Mouse (Mus musculus): ENCODE data around the gene Pde1a. TPM values are rescaled to one million over a fixed set of nuclear protein-coding genes. Genes with fewer than 3 reads are reported as not detected.
"Not testable (repeated sequence)": the region's sequence is repeated elsewhere in the genome, so short reads cannot be mapped to it uniquely, and the experiment has no call there.

Pde1a gene
- total RNA-seq, 2 experiments from 2014 or later = 7.8 to 8.3 TPM

- no peak for DNase-seq
- intact Hi-C loops (cut with DNase I) = no loop called here
Observed at GRCm38 (mm10) chr2:79856874-79857273, 272.4 kb downstream of the Pde1a start.

DNA sequence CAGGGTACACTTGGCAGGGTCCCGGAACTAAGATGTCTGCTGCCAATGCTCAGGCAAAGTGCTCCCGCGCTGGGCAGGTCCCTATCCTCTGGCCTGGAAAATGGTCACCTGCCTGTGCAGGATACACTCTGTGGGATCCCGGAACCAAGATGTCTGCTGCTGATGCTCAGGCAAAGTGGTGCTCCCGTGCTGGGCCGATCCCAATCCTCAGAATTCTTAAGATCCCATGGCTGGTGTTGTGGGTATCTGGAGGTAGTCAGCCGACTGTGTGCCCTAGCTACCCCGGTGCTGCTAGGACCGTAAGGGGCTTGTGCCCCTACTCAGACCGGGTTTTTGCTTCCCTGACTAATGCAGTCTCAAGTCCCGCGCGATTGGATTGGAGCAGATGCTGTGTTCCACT is 281.9 kb downstream of the Pde1a start:
- DNase-seq; intact Hi-C loops (cut with DNase I): not testable (repeated sequence)

GRCm38 (mm10) chr2:79839513-79839912 is 289.7 kb downstream of the Pde1a start:
- no peak for DNase-seq
- intact Hi-C loops (cut with DNase I) = no loop called here

DNA sequence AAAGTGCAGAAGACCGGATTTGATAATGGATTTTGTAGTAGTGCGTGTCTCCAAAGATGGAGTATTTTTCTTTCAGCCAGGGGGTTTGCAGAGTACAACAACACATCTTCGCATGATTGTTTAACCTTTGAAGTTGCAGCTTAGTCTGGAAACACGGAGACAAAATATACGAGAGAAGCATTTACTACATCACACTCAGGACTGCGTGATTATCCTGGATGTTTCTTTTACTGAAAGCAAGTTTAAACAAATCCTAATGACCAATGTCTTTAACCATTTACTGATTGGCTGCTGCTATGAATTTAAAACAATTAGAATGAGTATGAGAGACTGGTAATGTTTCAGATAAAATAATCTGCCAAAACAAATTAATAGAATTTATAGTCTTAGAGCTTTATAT is 290.2 kb downstream of the Pde1a start:
- DNase-seq = no peak
- intact Hi-C loops (cut with DNase I) = no loop called here

- no peak for DNase-seq
- intact Hi-C loops (cut with DNase I) = no loop called here
Observed at GRCm38 (mm10) chr2:79825853-79826252, 303.4 kb downstream of the Pde1a start.

- no peak for DNase-seq
Observed at GRCm38 (mm10) chr2:79819543-79819942, 309.7 kb downstream of the Pde1a start.

GRCm38 (mm10) chr2:79815708-79816484 is 313.4 kb downstream of the Pde1a start:
- intact Hi-C loops (cut with DNase I) = no loop called here
- DNase-seq = no peak

More at GRCm38 (mm10) chr2:79819543-79819942, 309.7 kb downstream of the Pde1a start:
- intact Hi-C loops (cut with DNase I) = no loop called here

DNA sequence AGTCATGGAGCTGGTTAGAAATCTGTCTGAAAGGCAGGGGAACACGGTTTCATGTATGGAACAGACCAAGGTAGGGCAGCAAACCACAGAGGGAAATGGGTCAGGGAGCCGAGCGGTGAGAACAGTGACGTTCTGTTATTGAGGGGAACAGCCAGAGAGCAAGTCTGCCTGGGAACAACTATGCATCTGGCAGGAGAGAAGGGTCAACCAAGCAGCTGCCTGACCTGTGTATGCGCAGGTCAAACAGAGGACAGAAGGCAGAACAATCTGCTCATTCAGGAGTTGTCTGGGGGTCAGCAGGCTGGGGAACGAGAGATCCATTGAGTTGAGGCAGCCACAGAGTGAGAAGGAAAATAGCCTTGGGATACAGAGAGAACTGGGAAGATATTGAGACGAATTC is 330.6 kb downstream of the Pde1a start:
- no peak for DNase-seq
- intact Hi-C loops (cut with DNase I) = no loop called here

DNA sequence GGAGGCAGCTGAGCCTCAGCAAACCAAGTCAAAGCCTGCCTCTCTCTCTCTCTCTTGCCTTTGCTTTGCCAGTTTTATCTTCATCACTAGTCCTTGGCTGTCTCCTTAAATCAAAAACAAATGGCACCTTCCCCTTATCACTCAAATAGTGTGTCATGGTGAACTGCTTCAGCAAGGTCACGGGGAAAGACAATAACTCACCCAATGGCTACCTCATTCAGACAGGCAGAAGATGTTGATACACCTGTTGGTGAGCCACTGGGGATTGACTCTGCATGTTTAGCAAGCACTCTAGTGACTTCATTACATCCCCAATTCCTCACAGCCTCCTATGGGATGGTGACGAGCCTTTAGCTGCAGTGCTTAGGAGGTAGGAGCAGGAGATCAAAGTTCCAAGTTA is 331.8 kb downstream of the Pde1a start:
- DNase-seq = no peak
- intact Hi-C loops (cut with DNase I) = no loop called here

DNA sequence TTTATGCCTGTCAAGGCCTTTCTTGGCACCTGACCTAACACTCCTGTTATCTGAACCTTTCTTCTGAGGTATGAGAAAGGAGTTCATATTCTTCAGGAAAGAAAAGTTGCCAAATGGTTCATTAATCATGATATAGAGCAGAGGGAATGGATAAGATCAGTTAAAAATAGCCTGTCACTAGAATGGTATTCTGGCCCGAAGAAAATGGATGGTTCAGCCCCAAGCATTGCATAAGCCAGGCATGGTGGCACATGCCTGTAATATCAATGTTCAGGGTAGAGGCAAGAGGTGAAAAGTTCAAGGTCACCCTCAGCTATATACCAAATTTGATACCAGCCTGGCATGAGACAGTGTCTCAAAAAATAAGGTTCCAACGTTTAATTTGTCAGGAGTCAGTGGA is 336.1 kb downstream of the Pde1a start:
- no peak for DNase-seq
- intact Hi-C loops (cut with DNase I) = no loop called here

- intact Hi-C loops (cut with DNase I) = no loop called here
Observed at GRCm38 (mm10) chr2:79786467-79786866, 342.8 kb downstream of the Pde1a start.

GRCm38 (mm10) chr2:79785541-79786134 is 343.6 kb downstream of the Pde1a start:
- DNase-seq = peak in 1 of 2 experiments; percentile 7

More at GRCm38 (mm10) chr2:79786467-79786866, 342.8 kb downstream of the Pde1a start:
- DNase-seq = no peak

More at GRCm38 (mm10) chr2:79785541-79786134, 343.6 kb downstream of the Pde1a start:
- intact Hi-C loops (cut with DNase I) = no loop called here

Other genes starting within 250 kb of the Pde1a start
- gene Prdx6b, start 163.0 kb upstream of the Pde1a start, total RNA-seq (2021) = not detected
- 10 to 100 TPM; 35.0 to 36.4 TPM for gene Dnajc10, start 186.0 kb upstream of the Pde1a start, total RNA-seq (2021)

Measured in heart, postnatal 36 days (tissue).